Mouse (Mus musculus) liver, adult 2 months (tissue): Measurements from ENCODE around the gene Mier2.

Source experiments
- CTCF ChIP-seq: fragments of 200-500 bp; IDR thresholded peaks from 2 replicates; pipeline ENCODE4 v1.5.1; 2011; ENCODE audit warnings: low read depth, low read length, control low read depth
- POLR2A ChIP-seq: fragments of 200-500 bp; IDR thresholded peaks from 2 replicates; pipeline ENCODE4 v1.6.1; 2011; ENCODE audit warnings: low read length, control low read depth; ENCODE audit not compliant: insufficient read depth; ENCODE audit errors: extremely low read depth

- TF ChIP-seq CTCF (no peak), POLR2A (no peak)
These were observed 14.3 kb downstream of the Mier2 start for GRCm38 (mm10) chr10:79540746-79541145.
